Mouse (Mus musculus): ENCODE results near the gene Gm26566.
"Not testable (repeated sequence)": the region's sequence is repeated elsewhere in the genome, so short reads cannot be mapped to it uniquely, and the experiment has no call there.

The Gm26566 gene

GRCm38 (mm10) chr4:88739036-88739435 lies 17.4 kb downstream of the Gm26566 start:
- DNase-seq (ENCODE audit: low spot score), result no peak

GRCm38 (mm10) chr4:88741426-88741825 lies 19.8 kb downstream of the Gm26566 start:
- DNase-seq (ENCODE audit: low spot score), result no peak

GRCm38 (mm10) chr4:88742771-88743371 lies 21.3 kb downstream of the Gm26566 start:
- no peak for DNase-seq (ENCODE audit: low spot score)

- DNase-seq (ENCODE audit: low spot score), result no peak
These were observed 22.6 kb downstream of the Gm26566 start for GRCm38 (mm10) chr4:88744207-88744606.

- no peak for DNase-seq (ENCODE audit: low spot score)
These were observed 28.3 kb downstream of the Gm26566 start for GRCm38 (mm10) chr4:88749926-88750325.

GRCm38 (mm10) chr4:88754818-88755340 lies 33.3 kb downstream of the Gm26566 start, which contains the start of gene Gm13271:
TSS of gene Gm13271 (plus strand) at chr4:88754868.
- peak; percentile 67 for DNase-seq (ENCODE audit: low spot score)

GRCm38 (mm10) chr4:88756581-88757513 lies 35.2 kb downstream of the Gm26566 start:
- not testable (repeated sequence) for DNase-seq (ENCODE audit: low spot score)

GRCm38 (mm10) chr4:88757628-88758031 lies 36.0 kb downstream of the Gm26566 start:
- peak; percentile 88 for DNase-seq (ENCODE audit: low spot score)

GRCm38 (mm10) chr4:88758751-88759150 lies 37.1 kb downstream of the Gm26566 start:
- not testable (repeated sequence) for DNase-seq (ENCODE audit: low spot score)

GRCm38 (mm10) chr4:88759610-88760268 lies 38.1 kb downstream of the Gm26566 start, which contains the start of gene Gm13283:
TSS of gene Gm13283 (plus strand) at chr4:88760119.
- not testable (repeated sequence) for DNase-seq (ENCODE audit: low spot score)

- DNase-seq (ENCODE audit: low spot score), result peak; percentile 83
These were observed 38.8 kb downstream of the Gm26566 start for GRCm38 (mm10) chr4:88760431-88760830.

- peak; percentile 61 for DNase-seq (ENCODE audit: low spot score)
These were observed 40.2 kb downstream of the Gm26566 start for GRCm38 (mm10) chr4:88761776-88762175.

GRCm38 (mm10) chr4:88762341-88762740 lies 40.7 kb downstream of the Gm26566 start:
- not testable (repeated sequence) for DNase-seq (ENCODE audit: low spot score)

GRCm38 (mm10) chr4:88763384-88764018 lies 41.9 kb downstream of the Gm26566 start:
- peak; percentile 60 for DNase-seq (ENCODE audit: low spot score)
